Mouse (Mus musculus) heart, postnatal 36 days (tissue): ENCODE data around the gene Camta1. TPM values are rescaled to one million over a fixed set of nuclear protein-coding genes. Genes with fewer than 3 reads are reported as not detected.

Source experiments
- DNase-seq, 2 experiments: peaks; one replicate each; pipeline ENCODE4 v3.0.0; 2021 to 2022
- intact Hi-C: fragments of 180-260 bp; cut with DNase I; formaldehyde crosslinking; loops from one replicate; pipeline ENCODE4 v1.15.1; 2025
- total RNA-seq, 2 experiments: library from RNA; stranded (reverse); gene quantifications; 2 replicates each; pipeline ENCODE4 v1.2.3; 2021

The Camta1 gene
- total RNA-seq, 2 experiments from 2014 or later, result 217 to 218 TPM

DNA sequence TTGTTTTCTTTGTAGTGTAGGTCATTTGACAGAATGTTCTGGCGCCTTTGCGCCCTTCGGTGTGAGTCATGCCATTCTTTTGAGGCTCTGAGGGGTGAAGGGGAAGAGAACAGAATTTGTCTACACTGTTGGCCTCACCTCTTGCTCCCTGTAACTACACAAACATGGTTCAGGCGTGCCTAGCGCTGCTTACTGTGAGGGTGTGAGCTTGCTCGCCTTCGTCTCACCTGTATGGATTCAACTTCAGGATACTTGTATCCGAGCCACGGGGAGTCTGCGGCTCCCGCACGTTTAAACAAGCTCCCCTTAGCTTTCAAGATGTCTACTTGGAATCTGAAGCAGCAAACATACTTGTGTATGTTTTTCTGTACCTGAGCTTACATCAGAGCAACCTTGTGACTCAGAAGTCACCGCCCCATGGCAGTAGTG is 990.7 kb downstream of the Camta1 start:
- intact Hi-C loops, result no loop called here
- peak in 1 of 2 experiments; percentile 25 for DNase-seq

DNA sequence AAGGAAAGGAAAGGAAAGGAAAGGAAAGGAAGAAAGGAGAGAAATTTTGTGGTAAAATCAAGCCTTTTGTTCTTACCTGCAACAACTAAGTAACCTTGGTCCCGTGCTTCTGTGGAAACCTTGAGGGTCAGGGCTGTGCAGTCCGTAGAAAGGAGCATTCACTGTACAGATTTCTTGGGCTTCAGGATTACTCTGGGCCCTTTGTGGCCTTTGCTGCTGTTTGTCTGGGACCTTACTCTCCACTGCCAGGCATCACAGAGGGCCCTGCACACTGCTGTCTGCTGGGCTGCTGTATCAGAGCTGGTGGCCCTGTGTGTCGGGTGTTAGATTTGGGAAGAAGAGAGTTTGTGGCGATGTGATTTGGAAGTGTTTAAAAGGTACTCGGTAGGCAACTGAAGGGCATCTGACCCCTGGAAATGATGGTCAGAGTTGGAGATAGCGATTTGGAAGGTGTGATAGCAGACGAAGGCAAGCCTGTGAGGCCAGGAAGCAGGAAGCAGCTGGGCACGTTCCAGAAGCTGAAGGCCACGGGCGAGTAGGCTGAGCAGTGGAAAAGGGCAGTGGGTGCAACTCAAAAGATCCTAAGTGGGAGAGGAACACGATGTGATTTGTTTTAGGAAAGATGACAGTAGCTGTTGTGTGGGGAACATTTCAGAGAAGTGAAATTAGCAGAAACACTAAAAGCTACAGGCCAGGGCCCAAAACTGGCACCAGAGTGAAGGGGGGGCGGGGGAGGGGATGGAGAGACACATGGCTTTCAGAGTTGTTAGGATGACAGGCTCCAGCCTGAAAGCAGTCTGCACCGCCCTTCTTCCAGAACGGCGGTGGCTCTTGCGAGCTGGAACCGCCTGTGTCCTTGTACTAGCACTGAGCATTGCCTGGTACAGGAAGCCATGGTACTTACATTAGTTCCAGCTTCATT is 992.1 kb downstream of the Camta1 start:
- peak in 1 of 2 experiments; percentile 35 for DNase-seq
- intact Hi-C loops, result no loop called here

DNA sequence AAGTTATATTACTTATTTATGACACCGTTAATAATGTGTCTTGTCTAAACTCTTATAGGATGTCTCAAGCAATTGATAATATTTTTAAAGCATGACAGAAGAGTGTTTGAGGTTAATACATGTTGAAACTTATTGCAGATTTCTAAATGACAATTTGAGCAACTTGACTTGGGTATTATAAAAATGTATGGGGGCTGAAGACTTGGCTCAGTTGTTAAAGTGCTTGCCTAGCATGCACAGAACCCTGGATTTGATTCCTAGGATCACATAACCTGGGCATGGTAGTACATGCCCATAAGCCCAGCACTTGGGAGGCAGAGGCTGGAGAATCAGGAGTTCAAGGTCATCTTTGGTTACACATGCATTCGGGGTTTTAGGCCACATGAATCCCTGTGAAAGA is 992.8 kb downstream of the Camta1 start:
- no peak for DNase-seq
- intact Hi-C loops, result no loop called here

DNA sequence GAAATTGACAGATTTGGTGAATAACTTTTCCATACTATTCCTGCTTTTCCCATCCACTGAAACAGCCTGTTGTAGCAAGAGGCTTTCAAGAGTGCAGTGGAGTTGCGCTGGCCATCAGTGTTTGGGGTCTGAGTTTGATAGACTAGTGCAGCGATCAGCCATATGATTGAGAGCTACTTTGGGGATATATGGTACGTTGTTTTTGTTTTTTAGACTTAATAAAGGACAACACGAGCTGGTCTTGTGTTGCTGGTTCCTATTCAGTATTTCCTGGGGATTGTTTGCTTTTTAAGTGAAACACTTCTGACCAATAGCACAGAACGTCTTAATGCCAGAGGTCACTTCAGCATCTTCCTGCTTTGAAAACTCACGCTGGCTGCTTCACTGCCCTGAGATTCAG is 993.5 kb downstream of the Camta1 start:
- intact Hi-C loops, result no loop called here
- DNase-seq, result no peak

Other genes starting within 250 kb of the Camta1 start
- 10 to 100 TPM; 72.7 to 88.8 TPM for gene Dnajc11, start 71.8 kb upstream of the Camta1 start, total RNA-seq
- gene Thap3, start 127.1 kb upstream of the Camta1 start, total RNA-seq, result 10 to 100 TPM; 12.8 to 12.9 TPM
- 1 to 10 TPM; 6.4 to 7.0 TPM for gene Phf13, start 134.4 kb upstream of the Camta1 start, total RNA-seq
- gene Klhl21, start 146.9 kb upstream of the Camta1 start, total RNA-seq, result 10 to 100 TPM; 86.2 to 91.5 TPM
- 1 to 10 TPM; 3.5 to 4.4 TPM for gene Zbtb48, start 165.8 kb upstream of the Camta1 start, total RNA-seq
- gene Tas1r1, start 176.7 kb upstream of the Camta1 start, total RNA-seq, result not detected
- 10 to 100 TPM; 10.1 to 10.5 TPM for gene Nol9, start 177.4 kb upstream of the Camta1 start, total RNA-seq
- gene Plekhg5, start 210.6 kb upstream of the Camta1 start, total RNA-seq, result 10 to 100 TPM; 14.9 to 21.9 TPM